Mouse (Mus musculus) right cerebral cortex, adult 2 months (tissue): ENCODE measurements around the gene Cacnb3.
A peak's percentile ranks its signal among the peaks of the same experiment; 100 is the strongest.
"Not testable (repeated sequence)": the region's sequence is repeated elsewhere in the genome, so short reads cannot be mapped to it uniquely, and the experiment has no call there.

Experiments used
- DNase-seq, 2 experiments: peaks; one replicate each; pipeline ENCODE4 v3.0.0; 2021 to 2022; ENCODE audit warnings: low spot score in 2 of 2

Gene Cacnb3

GRCm38 (mm10) chr15:98630540-98630939, at the start of gene Cacnb3:
TSS of gene Cacnb3 (plus strand) at chr15:98630840.
- no peak for DNase-seq

- DNase-seq: peak in 1 of 2 experiments; percentile 17
Measured at GRCm38 (mm10) chr15:98582410-98582809, 48.2 kb upstream of the Cacnb3 start.

- DNase-seq: no peak
Measured at GRCm38 (mm10) chr15:98582996-98583395, 47.6 kb upstream of the Cacnb3 start.

- no peak for DNase-seq
Measured at GRCm38 (mm10) chr15:98585421-98585820, 45.2 kb upstream of the Cacnb3 start.

GRCm38 (mm10) chr15:98586141-98586540, 44.5 kb upstream of the Cacnb3 start:
- not testable (repeated sequence) for DNase-seq

GRCm38 (mm10) chr15:98587751-98588150, 42.9 kb upstream of the Cacnb3 start:
- no peak for DNase-seq

GRCm38 (mm10) chr15:98589640-98590336, 40.9 kb upstream of the Cacnb3 start:
- no peak for DNase-seq

- no peak for DNase-seq
Measured at GRCm38 (mm10) chr15:98591396-98591795, 39.2 kb upstream of the Cacnb3 start.

GRCm38 (mm10) chr15:98594193-98594592, 36.4 kb upstream of the Cacnb3 start:
- DNase-seq: peak; percentile 50 to 53

GRCm38 (mm10) chr15:98595049-98595448, 35.6 kb upstream of the Cacnb3 start:
- DNase-seq: no peak

- no peak for DNase-seq
Measured at GRCm38 (mm10) chr15:98596609-98597008, 34.0 kb upstream of the Cacnb3 start.

- DNase-seq: no peak
Measured at GRCm38 (mm10) chr15:98600036-98600709, 30.5 kb upstream of the Cacnb3 start.

- DNase-seq: no peak
Measured at GRCm38 (mm10) chr15:98601832-98602190, 28.8 kb upstream of the Cacnb3 start.

- no peak for DNase-seq
Measured at GRCm38 (mm10) chr15:98602191-98602881, 28.3 kb upstream of the Cacnb3 start.

- no peak for DNase-seq
Measured at GRCm38 (mm10) chr15:98602921-98603458, 27.6 kb upstream of the Cacnb3 start.

- no peak for DNase-seq
Measured at GRCm38 (mm10) chr15:98604041-98604575, 26.5 kb upstream of the Cacnb3 start.

- DNase-seq: no peak
Measured at GRCm38 (mm10) chr15:98606051-98606536, 24.5 kb upstream of the Cacnb3 start.

GRCm38 (mm10) chr15:98606739-98607138, 23.9 kb upstream of the Cacnb3 start:
- DNase-seq: no peak

GRCm38 (mm10) chr15:98607557-98607956, 23.1 kb upstream of the Cacnb3 start:
- DNase-seq: no peak

GRCm38 (mm10) chr15:98608058-98608783, 22.4 kb upstream of the Cacnb3 start:
- no peak for DNase-seq

- no peak for DNase-seq
Measured at GRCm38 (mm10) chr15:98608784-98609250, 21.8 kb upstream of the Cacnb3 start.
